Mouse (Mus musculus): Measurements from ENCODE around the gene Igfbp6. TPM values are rescaled to one million over a fixed set of nuclear protein-coding genes. Genes with fewer than 3 reads are reported as not detected.

Igfbp6 gene
- polyA plus RNA-seq, 1 experiment: 297 TPM

GRCm38 (mm10) chr15:102195373-102195772 lies 51.2 kb downstream of the Igfbp6 start:
- H3K36me3 ChIP-seq (ENCODE audit: control insufficient read depth, insufficient read depth): no peaks in the 10 kb centered on the region

GRCm38 (mm10) chr15:102198841-102199240 lies 54.7 kb downstream of the Igfbp6 start:
- no peak overlapping the region for H3ac ChIP-seq (ENCODE audit: control insufficient read depth, insufficient read length, low read depth)
- H3K79me2 ChIP-seq (ENCODE audit: control insufficient read depth, insufficient read depth): no peaks in the 10 kb centered on the region
- no peaks in the 10 kb centered on the region for H3K27me3 ChIP-seq (ENCODE audit: control insufficient read depth, insufficient read depth, insufficient read length)
- H3K4me3 ChIP-seq (ENCODE audit: insufficient read depth, poor library complexity, severe bottlenecking): no peak overlapping the region
- H3K36me3 ChIP-seq (ENCODE audit: control insufficient read depth, insufficient read depth): no peaks in the 10 kb centered on the region
- no peak for TF ChIP-seq USF1 (IDR thresholded peaks at IDR 0.05; ENCODE audit: low read depth)
- H3K79me3 ChIP-seq (ENCODE audit: low read depth): no peaks in the 10 kb centered on the region

More at GRCm38 (mm10) chr15:102195373-102195772, 51.2 kb downstream of the Igfbp6 start:
- Histone ChIP-seq H3ac (ENCODE audit: control insufficient read depth, insufficient read length, low read depth) (no peak overlapping the region), H3K79me3 (ENCODE audit: low read depth) (no peaks in the 10 kb centered on the region), H3K79me2 (ENCODE audit: control insufficient read depth, insufficient read depth) (no peaks in the 10 kb centered on the region), H3K27me3 (ENCODE audit: control insufficient read depth, insufficient read depth, insufficient read length) (no peaks in the 10 kb centered on the region), H3K4me3 (ENCODE audit: insufficient read depth, poor library complexity, severe bottlenecking) (no peak overlapping the region)
- TF ChIP-seq FOSL1 (IDR thresholded peaks at IDR 0.05; ENCODE audit: insufficient read depth, low read length, poor library complexity, severe bottlenecking): no peak

Other genes with a start within 250 kb of the Igfbp6 start
- not detected for gene Krt4, start 219.6 kb upstream of the Igfbp6 start, polyA plus RNA-seq (2012; fragmentation: generic; extraction: Trizol)
- 0.07 TPM for gene Krt79, start 204.0 kb upstream of the Igfbp6 start, polyA plus RNA-seq (2012; fragmentation: generic; extraction: Trizol)
- gene Krt78, start 190.1 kb upstream of the Igfbp6 start, polyA plus RNA-seq (2012; fragmentation: generic; extraction: Trizol): not detected
- 0.20 TPM for gene Krt8, start 139.9 kb upstream of the Igfbp6 start, polyA plus RNA-seq (2012; fragmentation: generic; extraction: Trizol)
- 0.04 TPM for gene Krt18, start 116.2 kb upstream of the Igfbp6 start, polyA plus RNA-seq (2012; fragmentation: generic; extraction: Trizol)
- gene Eif4b, start 70.6 kb upstream of the Igfbp6 start, polyA plus RNA-seq (2012; fragmentation: generic; extraction: Trizol): 268 TPM
- 67.8 TPM for gene Tns2, start 43.9 kb upstream of the Igfbp6 start, polyA plus RNA-seq (2012; fragmentation: generic; extraction: Trizol)
- 47.1 TPM for gene Spryd3, start 8.1 kb upstream of the Igfbp6 start, polyA plus RNA-seq (2012; fragmentation: generic; extraction: Trizol)
- 0.06 TPM for gene Soat2, start 6.2 kb downstream of the Igfbp6 start, polyA plus RNA-seq (2012; fragmentation: generic; extraction: Trizol)
- gene Zfp740, start 58.9 kb downstream of the Igfbp6 start, polyA plus RNA-seq (2012; fragmentation: generic; extraction: Trizol): 45.8 TPM
- 26.4 TPM for gene Csad, start 60.4 kb downstream of the Igfbp6 start, polyA plus RNA-seq (2012; fragmentation: generic; extraction: Trizol)
- 58.8 TPM for gene Itgb7, start 87.6 kb downstream of the Igfbp6 start, polyA plus RNA-seq (2012; fragmentation: generic; extraction: Trizol)
- gene Rarg, start 113.2 kb downstream of the Igfbp6 start, polyA plus RNA-seq (2012; fragmentation: generic; extraction: Trizol): 92.5 TPM
- not detected for gene Gm9918, start 126.2 kb downstream of the Igfbp6 start, polyA plus RNA-seq (2012; fragmentation: generic; extraction: Trizol)
- 126 TPM for gene Mfsd5, start 135.1 kb downstream of the Igfbp6 start, polyA plus RNA-seq (2012; fragmentation: generic; extraction: Trizol)
- gene Espl1, start 151.9 kb downstream of the Igfbp6 start, polyA plus RNA-seq (2012; fragmentation: generic; extraction: Trizol): 47.0 TPM
- 378 TPM for gene Pfdn5, start 181.8 kb downstream of the Igfbp6 start, polyA plus RNA-seq (2012; fragmentation: generic; extraction: Trizol)
- 152 TPM for gene Myg1, start 187.3 kb downstream of the Igfbp6 start, polyA plus RNA-seq (2012; fragmentation: generic; extraction: Trizol)
- 217 TPM for gene Aaas, start 206.4 kb downstream of the Igfbp6 start, polyA plus RNA-seq (2012; fragmentation: generic; extraction: Trizol)
- 10.8 TPM for gene Sp7, start 222.8 kb downstream of the Igfbp6 start, polyA plus RNA-seq (2012; fragmentation: generic; extraction: Trizol)

Measured in C2C12 (cell line).